Mouse (Mus musculus): ENCODE results near the gene Acox2.

- TF ChIP-seq CTCF (IDR thresholded peaks at IDR 0.05; ENCODE audit: control insufficient read depth, insufficient read depth, low read length) (no peak), POLR2A (IDR thresholded peaks at IDR 0.05; ENCODE audit: borderline replicate concordance, control insufficient read depth, low read depth, low read length) (no peak)
These were observed 34.3 kb downstream of the Acox2 start for GRCm38 (mm10) chr14:8224805-8225204.
